Mouse (Mus musculus): Measurements from ENCODE around the gene Emc3. TPM values are rescaled to one million over a fixed set of nuclear protein-coding genes. Genes with fewer than 3 reads are reported as not detected.

Emc3 gene
- polyA plus RNA-seq, 1 experiment from 2014 or later = 70.8 TPM

Small RNA genes lying within 50 kb of the gene (microRNA-seq; reads per million reads assigned to microRNA genes)
- gene Gm23365 (ENCODE audit: borderline number of aligned reads) = not detected

Other genes starting within 250 kb of the Emc3 start
- 0.07 TPM in 1 of 2 replicates, not detected in the other for gene Cpne9, start 249.3 kb downstream of the Emc3 start, polyA plus RNA-seq (2014; fragmentation: Nextera tagmentation; extraction: Ambion mirVana)
- 22.0 and 23.3 TPM in 2 replicates for gene Brpf1, start 224.5 kb downstream of the Emc3 start, polyA plus RNA-seq (2014; fragmentation: Nextera tagmentation; extraction: Ambion mirVana)
- gene Ogg1, start 204.7 kb downstream of the Emc3 start, polyA plus RNA-seq (2014; fragmentation: Nextera tagmentation; extraction: Ambion mirVana) = 12.7 and 15.1 TPM in 2 replicates
- 48.5 and 49.1 TPM in 2 replicates for gene Camk1, start 187.7 kb downstream of the Emc3 start, polyA plus RNA-seq (2014; fragmentation: Nextera tagmentation; extraction: Ambion mirVana)
- 43.8 and 49.7 TPM in 2 replicates for gene Tada3, start 153.8 kb downstream of the Emc3 start, polyA plus RNA-seq (2014; fragmentation: Nextera tagmentation; extraction: Ambion mirVana)
- 239 and 241 TPM in 2 replicates for gene Arpc4, start 153.5 kb downstream of the Emc3 start, polyA plus RNA-seq (2014; fragmentation: Nextera tagmentation; extraction: Ambion mirVana)
- 1.6 and 2.4 TPM in 2 replicates for gene Ttll3, start 142.4 kb downstream of the Emc3 start, polyA plus RNA-seq (2014; fragmentation: Nextera tagmentation; extraction: Ambion mirVana)
- 27.4 and 32.1 TPM in 2 replicates for gene Rpusd3, start 112.3 kb downstream of the Emc3 start, polyA plus RNA-seq (2014; fragmentation: Nextera tagmentation; extraction: Ambion mirVana)
- gene Cidec, start 95.9 kb downstream of the Emc3 start, polyA plus RNA-seq (2014; fragmentation: Nextera tagmentation; extraction: Ambion mirVana) = 0.26 TPM in 1 of 2 replicates, not detected in the other
- gene Jagn1, start 89.1 kb downstream of the Emc3 start, polyA plus RNA-seq (2014; fragmentation: Nextera tagmentation; extraction: Ambion mirVana) = 72.1 and 72.7 TPM in 2 replicates
- 0.74 and 1.5 TPM in 2 replicates for gene Il17re, start 73.2 kb downstream of the Emc3 start, polyA plus RNA-seq (2014; fragmentation: Nextera tagmentation; extraction: Ambion mirVana)
- 4.6 and 5.3 TPM in 2 replicates for gene Il17rc, start 60.2 kb downstream of the Emc3 start, polyA plus RNA-seq (2014; fragmentation: Nextera tagmentation; extraction: Ambion mirVana)
- 17.5 and 18.5 TPM in 2 replicates for gene Creld1, start 48.4 kb downstream of the Emc3 start, polyA plus RNA-seq (2014; fragmentation: Nextera tagmentation; extraction: Ambion mirVana)
- 0.16 TPM in 2 replicates for gene Prrt3, start 29.7 kb downstream of the Emc3 start, polyA plus RNA-seq (2014; fragmentation: Nextera tagmentation; extraction: Ambion mirVana)
- gene Fancd2, start within 50 bp of the Emc3 start, polyA plus RNA-seq (2014; fragmentation: Nextera tagmentation; extraction: Ambion mirVana) = 19.1 and 22.7 TPM in 2 replicates
- 0.18 TPM in 2 replicates for gene Fancd2os, start 69.1 kb upstream of the Emc3 start, polyA plus RNA-seq (2014; fragmentation: Nextera tagmentation; extraction: Ambion mirVana)
- 166 and 173 TPM in 2 replicates for gene Brk1, start 73.1 kb upstream of the Emc3 start, polyA plus RNA-seq (2014; fragmentation: Nextera tagmentation; extraction: Ambion mirVana)
- gene Vhl, start 92.3 kb upstream of the Emc3 start, polyA plus RNA-seq (2014; fragmentation: Nextera tagmentation; extraction: Ambion mirVana) = 24.8 and 29.5 TPM in 2 replicates
- gene Irak2, start 106.8 kb upstream of the Emc3 start, polyA plus RNA-seq (2014; fragmentation: Nextera tagmentation; extraction: Ambion mirVana) = 14.1 and 14.8 TPM in 2 replicates
- 1.2 TPM in 2 replicates for gene Tatdn2, start 165.4 kb upstream of the Emc3 start, polyA plus RNA-seq (2014; fragmentation: Nextera tagmentation; extraction: Ambion mirVana)
- 0.45 TPM in 1 of 2 replicates, not detected in the other for gene Ghrl, start 188.2 kb upstream of the Emc3 start, polyA plus RNA-seq (2014; fragmentation: Nextera tagmentation; extraction: Ambion mirVana)
- 236 and 241 TPM in 2 replicates for gene Sec13, start 209.1 kb upstream of the Emc3 start, polyA plus RNA-seq (2014; fragmentation: Nextera tagmentation; extraction: Ambion mirVana)